Mouse (Mus musculus): Measurements from ENCODE around the gene Stac. TPM values are rescaled to one million over a fixed set of nuclear protein-coding genes. Genes with fewer than 3 reads are reported as not detected.

Gene Stac
- polyA plus RNA-seq, 1 experiment from 2014 or later, result 0.97 TPM

- Histone ChIP-seq H3K4me3 (ENCODE audit: low read length) (no peak overlapping the region), H3K27me3 (ENCODE audit: control insufficient read depth, insufficient read depth, low read depth, low read length) (no peaks in the 10 kb centered on the region), H3K9ac (ENCODE audit: low read length) (no peak overlapping the region), H3K36me3 (ENCODE audit: control insufficient read depth, insufficient read depth, low read length) (no peaks in the 10 kb centered on the region), H3K27ac (ENCODE audit: low read length) (no peak overlapping the region), H3K4me2 (ENCODE audit: low read depth, low read length) (no peak overlapping the region), H3K9me3 (ENCODE audit: control insufficient read depth, low read length) (no peaks in the 10 kb centered on the region), H3K4me1 (replicated peaks; ENCODE audit: control insufficient read depth, insufficient read depth, low read length) (no peaks in the 10 kb centered on the region)
- 21% methylated on average over 2 of the region's 2 CpGs for WGBS
- no peak for ATAC-seq (ENCODE audit: low read depth)
Measured at GRCm38 (mm10) chr9:111700101-111700500, 10.0 kb upstream of the Stac start.

- no peak for ATAC-seq (ENCODE audit: low read depth)
- Histone ChIP-seq H3K36me3 (ENCODE audit: control insufficient read depth, insufficient read depth, low read length) (no peaks in the 10 kb centered on the region), H3K27me3 (ENCODE audit: control insufficient read depth, insufficient read depth, low read depth, low read length) (peaks cover 25% of the 10 kb centered on the region), H3K9me3 (ENCODE audit: control insufficient read depth, low read length) (no peaks in the 10 kb centered on the region), H3K9ac (ENCODE audit: low read length) (peak overlapping the region; percentile 26; the same call in 1 of the 2 replicates), H3K4me3 (ENCODE audit: low read length) (peak overlapping the region; percentile 53), H3K4me1 (replicated peaks; ENCODE audit: control insufficient read depth, insufficient read depth, low read length) (peaks cover 5% of the 10 kb centered on the region; the same call in 1 of the 2 replicates), H3K27ac (ENCODE audit: low read length) (no peak overlapping the region), H3K4me2 (ENCODE audit: low read depth, low read length) (peak overlapping the region; percentile 95)
- WGBS, result 9% methylated on average over 6 of the region's 6 CpGs
Measured at GRCm38 (mm10) chr9:111690484-111690855, 322 bp upstream of the Stac start.

GRCm38 (mm10) chr9:111689146-111689545 is 1.0 kb downstream of the Stac start:
- H3K9me3 ChIP-seq (ENCODE audit: control insufficient read depth, low read length), result no peaks in the 10 kb centered on the region
- H3K4me3 ChIP-seq (ENCODE audit: low read length), result no peak overlapping the region
- H3K9ac ChIP-seq (ENCODE audit: low read length), result no peak overlapping the region
- no peaks in the 10 kb centered on the region for H3K36me3 ChIP-seq (ENCODE audit: control insufficient read depth, insufficient read depth, low read length)
- WGBS, result 61% methylated on average over 11 of the region's 11 CpGs
- no peak for ATAC-seq (ENCODE audit: low read depth)
- H3K27ac ChIP-seq (ENCODE audit: low read length), result no peak overlapping the region
- peaks cover 25% of the 10 kb centered on the region for H3K27me3 ChIP-seq (ENCODE audit: control insufficient read depth, insufficient read depth, low read depth, low read length)
- no peak overlapping the region for H3K4me2 ChIP-seq (ENCODE audit: low read depth, low read length)
- H3K4me1 ChIP-seq (replicated peaks; ENCODE audit: control insufficient read depth, insufficient read depth, low read length), result peaks cover 5% of the 10 kb centered on the region; the same call in 1 of the 2 replicates

- no peaks in the 10 kb centered on the region; the same call in 1 of the 2 replicates for H3K4me1 ChIP-seq (replicated peaks; ENCODE audit: control insufficient read depth, insufficient read depth, low read length)
- H3K4me2 ChIP-seq (ENCODE audit: low read depth, low read length), result no peak overlapping the region
- ATAC-seq (ENCODE audit: low read depth), result no peak
- peaks cover 8% of the 10 kb centered on the region for H3K27me3 ChIP-seq (ENCODE audit: control insufficient read depth, insufficient read depth, low read depth, low read length)
- H3K36me3 ChIP-seq (ENCODE audit: control insufficient read depth, insufficient read depth, low read length), result no peaks in the 10 kb centered on the region
- WGBS, result 57% methylated on average over 2 of the region's 2 CpGs
- no peak overlapping the region for H3K9ac ChIP-seq (ENCODE audit: low read length)
- no peak overlapping the region for H3K27ac ChIP-seq (ENCODE audit: low read length)
- no peaks in the 10 kb centered on the region for H3K9me3 ChIP-seq (ENCODE audit: control insufficient read depth, low read length)
- H3K4me3 ChIP-seq (ENCODE audit: low read length), result no peak overlapping the region
Measured at GRCm38 (mm10) chr9:111684170-111684569, 6.0 kb downstream of the Stac start.

DNA sequence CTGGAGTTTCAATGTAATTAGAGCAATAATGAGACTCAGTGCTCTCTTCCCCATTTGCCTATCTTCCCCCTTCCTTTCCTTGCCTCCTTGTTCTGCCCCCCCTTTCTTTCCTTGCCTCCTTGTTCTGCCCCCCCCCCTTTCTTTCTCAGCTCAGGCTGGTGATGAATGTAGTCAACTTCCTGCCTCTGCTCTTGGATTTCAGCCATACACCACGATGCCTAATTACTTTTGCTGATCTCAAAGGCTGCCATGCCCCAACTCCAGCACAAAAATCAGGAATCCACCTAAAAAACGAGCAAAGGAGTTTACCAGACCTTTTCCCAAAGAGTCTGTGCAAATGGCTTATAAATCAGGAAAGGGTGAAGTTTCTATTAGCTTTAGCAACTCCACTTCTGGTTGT is 10.6 kb downstream of the Stac start:
- Histone ChIP-seq H3K27ac (ENCODE audit: low read length) (no peak overlapping the region), H3K27me3 (ENCODE audit: control insufficient read depth, insufficient read depth, low read depth, low read length) (no peaks in the 10 kb centered on the region), H3K4me3 (ENCODE audit: low read length) (no peak overlapping the region), H3K4me2 (ENCODE audit: low read depth, low read length) (no peak overlapping the region), H3K4me1 (replicated peaks; ENCODE audit: control insufficient read depth, insufficient read depth, low read length) (no peaks in the 10 kb centered on the region; the same call in 1 of the 2 replicates), H3K9me3 (ENCODE audit: control insufficient read depth, low read length) (no peaks in the 10 kb centered on the region), H3K36me3 (ENCODE audit: control insufficient read depth, insufficient read depth, low read length) (no peaks in the 10 kb centered on the region), H3K9ac (ENCODE audit: low read length) (no peak overlapping the region)
- 13% methylated on average over 2 of the region's 2 CpGs for WGBS
- no peak for ATAC-seq (ENCODE audit: low read depth)

GRCm38 (mm10) chr9:111669816-111670215 is 20.3 kb downstream of the Stac start:
- 81% methylated on average over 6 of the region's 6 CpGs for WGBS
- no peak for ATAC-seq (ENCODE audit: low read depth)

DNA sequence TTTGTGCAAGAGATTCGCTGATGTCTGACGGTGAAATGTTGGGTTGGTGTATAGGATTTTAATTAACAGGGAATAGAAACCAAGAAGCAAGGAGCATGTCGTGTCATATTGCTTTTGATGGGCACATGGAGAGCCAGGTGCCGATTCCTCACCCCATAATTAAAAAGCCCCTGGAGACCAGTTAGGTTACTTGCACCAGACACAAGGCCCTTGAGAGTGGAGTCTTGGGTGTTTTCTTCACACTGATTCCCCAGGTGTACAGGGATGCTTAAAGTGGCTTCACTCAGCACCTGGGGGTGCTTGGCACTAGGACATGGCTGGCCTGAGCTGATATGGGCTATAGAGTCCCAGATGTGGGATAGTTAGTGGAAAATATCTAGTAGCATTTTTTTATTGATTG is 35.1 kb downstream of the Stac start:
- Histone ChIP-seq H3K4me2 (ENCODE audit: low read depth, low read length) (no peak overlapping the region), H3K36me3 (ENCODE audit: control insufficient read depth, insufficient read depth, low read length) (no peaks in the 10 kb centered on the region), H3K9ac (ENCODE audit: low read length) (no peak overlapping the region), H3K4me1 (replicated peaks; ENCODE audit: control insufficient read depth, insufficient read depth, low read length) (no peaks in the 10 kb centered on the region), H3K27ac (ENCODE audit: low read length) (no peak overlapping the region), H3K4me3 (ENCODE audit: low read length) (no peak overlapping the region), H3K9me3 (ENCODE audit: control insufficient read depth, low read length) (no peaks in the 10 kb centered on the region), H3K27me3 (ENCODE audit: control insufficient read depth, insufficient read depth, low read depth, low read length) (no peaks in the 10 kb centered on the region)
- 87% methylated on average over 4 of the region's 4 CpGs for WGBS
- no peak for ATAC-seq (ENCODE audit: low read depth)

More at GRCm38 (mm10) chr9:111669816-111670215, 20.3 kb downstream of the Stac start:
- Histone ChIP-seq H3K9me3 (ENCODE audit: control insufficient read depth, low read length) (no peaks in the 10 kb centered on the region), H3K9ac (ENCODE audit: low read length) (no peak overlapping the region), H3K4me3 (ENCODE audit: low read length) (no peak overlapping the region), H3K27me3 (ENCODE audit: control insufficient read depth, insufficient read depth, low read depth, low read length) (no peaks in the 10 kb centered on the region), H3K4me1 (replicated peaks; ENCODE audit: control insufficient read depth, insufficient read depth, low read length) (no peaks in the 10 kb centered on the region), H3K36me3 (ENCODE audit: control insufficient read depth, insufficient read depth, low read length) (no peaks in the 10 kb centered on the region), H3K27ac (ENCODE audit: low read length) (no peak overlapping the region), H3K4me2 (ENCODE audit: low read depth, low read length) (no peak overlapping the region)

- H3K27ac ChIP-seq (ENCODE audit: low read length), result no peak overlapping the region
- no peaks in the 10 kb centered on the region for H3K4me1 ChIP-seq (replicated peaks; ENCODE audit: control insufficient read depth, insufficient read depth, low read length)
- no peaks in the 10 kb centered on the region for H3K36me3 ChIP-seq (ENCODE audit: control insufficient read depth, insufficient read depth, low read length)
- no peaks in the 10 kb centered on the region for H3K27me3 ChIP-seq (ENCODE audit: control insufficient read depth, insufficient read depth, low read depth, low read length)
- H3K4me3 ChIP-seq (ENCODE audit: low read length), result no peak overlapping the region
- ATAC-seq (ENCODE audit: low read depth), result no peak
- 65% methylated on average over 4 of the region's 4 CpGs for WGBS
- no peak overlapping the region for H3K9ac ChIP-seq (ENCODE audit: low read length)
- no peaks in the 10 kb centered on the region for H3K9me3 ChIP-seq (ENCODE audit: control insufficient read depth, low read length)
- H3K4me2 ChIP-seq (ENCODE audit: low read depth, low read length), result no peak overlapping the region
Measured at GRCm38 (mm10) chr9:111644228-111644627, 45.9 kb downstream of the Stac start.

- Histone ChIP-seq H3K9ac (ENCODE audit: low read length) (no peak overlapping the region), H3K4me2 (ENCODE audit: low read depth, low read length) (no peak overlapping the region), H3K27ac (ENCODE audit: low read length) (no peak overlapping the region), H3K27me3 (ENCODE audit: control insufficient read depth, insufficient read depth, low read depth, low read length) (no peaks in the 10 kb centered on the region), H3K36me3 (ENCODE audit: control insufficient read depth, insufficient read depth, low read length) (no peaks in the 10 kb centered on the region), H3K4me1 (replicated peaks; ENCODE audit: control insufficient read depth, insufficient read depth, low read length) (no peaks in the 10 kb centered on the region), H3K4me3 (ENCODE audit: low read length) (no peak overlapping the region), H3K9me3 (ENCODE audit: control insufficient read depth, low read length) (no peaks in the 10 kb centered on the region)
- ATAC-seq (ENCODE audit: low read depth), result no peak
- WGBS, result 48% methylated on average over 5 of the region's 5 CpGs
Measured at GRCm38 (mm10) chr9:111643369-111643768, 46.8 kb downstream of the Stac start.

DNA sequence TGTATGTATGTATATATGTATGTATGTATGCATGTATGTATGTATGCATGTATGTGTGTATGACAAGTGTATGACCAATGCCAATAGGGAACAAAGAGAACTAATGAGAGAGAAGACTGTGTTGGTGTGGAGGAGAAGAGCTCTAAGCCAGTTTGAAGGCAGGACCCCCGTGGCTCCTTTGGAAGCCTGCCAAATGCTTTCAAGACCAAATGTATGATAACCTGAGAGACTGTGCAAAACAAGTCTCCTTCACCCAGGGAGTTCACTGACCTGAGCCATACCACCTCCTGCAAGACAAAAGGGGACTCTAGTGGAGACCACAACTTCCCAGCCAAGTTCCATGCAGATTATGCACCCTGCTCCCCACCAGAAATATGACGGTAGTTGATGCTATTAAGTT is 52.5 kb downstream of the Stac start:
- no peaks in the 10 kb centered on the region for H3K4me1 ChIP-seq (replicated peaks; ENCODE audit: control insufficient read depth, insufficient read depth, low read length)
- H3K36me3 ChIP-seq (ENCODE audit: control insufficient read depth, insufficient read depth, low read length), result no peaks in the 10 kb centered on the region
- no peak for ATAC-seq (ENCODE audit: low read depth)
- no peak overlapping the region for H3K27ac ChIP-seq (ENCODE audit: low read length)
- WGBS, result 51% methylated on average over 2 of the region's 2 CpGs
- no peaks in the 10 kb centered on the region for H3K9me3 ChIP-seq (ENCODE audit: control insufficient read depth, low read length)
- H3K4me2 ChIP-seq (ENCODE audit: low read depth, low read length), result no peak overlapping the region
- no peaks in the 10 kb centered on the region for H3K27me3 ChIP-seq (ENCODE audit: control insufficient read depth, insufficient read depth, low read depth, low read length)
- H3K4me3 ChIP-seq (ENCODE audit: low read length), result no peak overlapping the region
- no peak overlapping the region for H3K9ac ChIP-seq (ENCODE audit: low read length)
